Mouse (Mus musculus) stomach, adult 2 months (tissue): ENCODE data around the gene Olfr1079. TPM values are rescaled to one million over a fixed set of nuclear protein-coding genes. Genes with fewer than 3 reads are reported as not detected.

Source experiments
- polyA plus RNA-seq: library from polyadenylated mRNA; depleted of rRNA; stranded (reverse); fragments of >200 nt; gene quantifications from 2 replicates; pipeline ENCODE4 v1.2.3, GENCODE M21; 2012; rRNA removed

Olfr1079 gene
- not detected in 2 replicates for polyA plus RNA-seq

DNA sequence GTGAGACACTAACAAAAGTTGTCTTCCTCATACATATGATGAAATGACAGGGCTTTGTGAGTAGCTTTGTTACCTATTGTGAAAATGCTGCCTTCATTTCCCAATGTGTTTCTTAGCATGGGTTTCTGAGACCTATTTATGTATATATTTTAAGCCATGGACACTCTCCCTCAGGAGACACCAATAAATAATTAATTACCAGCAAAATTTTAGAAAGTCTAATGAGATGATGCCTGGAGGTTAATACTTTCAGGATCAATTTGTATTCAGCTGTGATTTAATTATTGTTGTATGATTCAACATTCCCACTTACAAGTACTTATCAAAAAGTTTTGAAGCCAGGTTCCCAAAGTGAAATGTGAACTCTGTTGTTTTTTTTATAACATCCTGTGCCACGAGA lies at the start of gene Olfr1079:
Olfr1079 (minus strand) TSS at position 101 of the 400 bp plus-strand sequence.

GRCm38 (mm10) chr2:86558135-86558534 lies 15.9 kb upstream of the Olfr1079 start, which contains the start of gene Olfr1080:
Olfr1080 (minus strand) TSS chr2:86558235.

DNA sequence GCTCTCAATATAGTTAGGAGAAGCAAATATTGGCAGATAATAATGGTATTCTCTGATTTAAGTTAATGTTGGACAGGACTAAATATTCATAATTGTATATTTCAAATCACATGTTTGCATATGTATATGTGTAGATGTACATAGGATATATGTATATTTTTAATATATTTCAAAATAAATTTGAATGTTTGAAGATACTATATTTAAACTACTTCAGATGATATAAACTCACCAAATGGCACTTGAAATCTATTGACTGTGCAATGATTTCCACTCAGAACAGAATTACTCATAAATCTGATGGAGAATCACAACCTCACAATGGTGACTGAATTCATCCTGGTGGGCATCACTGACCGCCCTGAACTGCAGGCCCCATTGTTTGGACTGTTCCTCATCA lies 34.1 kb downstream of the Olfr1079 start, which contains the start of gene Olfr1076:
Olfr1076 (plus strand) TSS at position 301 of the 400 bp plus-strand sequence.

GRCm38 (mm10) chr2:86487286-86487685 lies 55.0 kb downstream of the Olfr1079 start, which contains the start of gene Olfr228:
Olfr228 (minus strand) TSS chr2:86487386.

Other genes with a start within 250 kb of the Olfr1079 start
- gene Olfr1053, start 227.2 kb downstream of the Olfr1079 start, polyA plus RNA-seq = not detected in 2 replicates
- gene Olfr1054, start 207.0 kb downstream of the Olfr1079 start, polyA plus RNA-seq = not detected in 2 replicates
- not detected in 2 replicates for gene Olfr1055, start 192.2 kb downstream of the Olfr1079 start, polyA plus RNA-seq
- not detected in 2 replicates for gene Olfr1056, start 180.0 kb downstream of the Olfr1079 start, polyA plus RNA-seq
- not detected in 2 replicates for gene Olfr1057, start 164.1 kb downstream of the Olfr1079 start, polyA plus RNA-seq
- gene Olfr1058, start 153.9 kb downstream of the Olfr1079 start, polyA plus RNA-seq = not detected in 2 replicates
- not detected in 2 replicates for gene Olfr1061, start 128.4 kb downstream of the Olfr1079 start, polyA plus RNA-seq
- gene Olfr1062, start 115.7 kb downstream of the Olfr1079 start, polyA plus RNA-seq = not detected in 2 replicates
- not detected in 2 replicates for gene Olfr1065, start 91.9 kb downstream of the Olfr1079 start, polyA plus RNA-seq
- not detected in 2 replicates for gene Olfr1066, start 86.2 kb downstream of the Olfr1079 start, polyA plus RNA-seq
- gene Olfr228, start 55.1 kb downstream of the Olfr1079 start, polyA plus RNA-seq = not detected in 2 replicates
- not detected in 2 replicates for gene Olfr1076, start 34.0 kb downstream of the Olfr1079 start, polyA plus RNA-seq
- not detected in 2 replicates for gene Olfr1080, start 15.8 kb upstream of the Olfr1079 start, polyA plus RNA-seq
- not detected in 2 replicates for gene Olfr1082, start 56.5 kb upstream of the Olfr1079 start, polyA plus RNA-seq
- not detected in 2 replicates for gene Olfr1084, start 97.2 kb upstream of the Olfr1079 start, polyA plus RNA-seq
- gene Olfr1085, start 119.5 kb upstream of the Olfr1079 start, polyA plus RNA-seq = not detected in 2 replicates
- not detected in 2 replicates for gene Olfr1086, start 137.6 kb upstream of the Olfr1079 start, polyA plus RNA-seq
- gene Olfr1087, start 155.9 kb upstream of the Olfr1079 start, polyA plus RNA-seq = not detected in 2 replicates
- gene Olfr1089, start 191.2 kb upstream of the Olfr1079 start, polyA plus RNA-seq = not detected in 2 replicates
- gene Olfr1090, start 216.5 kb upstream of the Olfr1079 start, polyA plus RNA-seq = not detected in 2 replicates
- gene Olfr1093, start 240.0 kb upstream of the Olfr1079 start, polyA plus RNA-seq = not detected in 2 replicates